Mouse (Mus musculus): Measurements from ENCODE around the gene Creb5.

Gene Creb5

GRCm38 (mm10) chr6:53287038-53287561, at the start of gene Creb5:
Creb5 (plus strand) TSS chr6:53287270.
- peak; percentile 89 for DNase-seq

- peak; percentile 82 for DNase-seq
Observed at GRCm38 (mm10) chr6:53259841-53260240, 27.2 kb upstream of the Creb5 start.

GRCm38 (mm10) chr6:53262401-53262800, 24.7 kb upstream of the Creb5 start:
- DNase-seq = peak; percentile 33

- no peak for DNase-seq
Observed at GRCm38 (mm10) chr6:53267036-53267435, 20.0 kb upstream of the Creb5 start.

GRCm38 (mm10) chr6:53267732-53268505, 19.2 kb upstream of the Creb5 start:
- DNase-seq = no peak

GRCm38 (mm10) chr6:53271216-53271615, 15.9 kb upstream of the Creb5 start:
- no peak for DNase-seq

- no peak for DNase-seq
Observed at GRCm38 (mm10) chr6:53271636-53272035, 15.4 kb upstream of the Creb5 start.

- peak; percentile 76 for DNase-seq
Observed at GRCm38 (mm10) chr6:53286389-53287037, 557 bp upstream of the Creb5 start.

GRCm38 (mm10) chr6:53287562-53288381, 702 bp downstream of the Creb5 start:
- peak; percentile 50 for DNase-seq

GRCm38 (mm10) chr6:53288584-53289558, 1.8 kb downstream of the Creb5 start:
- DNase-seq = peak; percentile 16

- DNase-seq = no peak
Observed at GRCm38 (mm10) chr6:53289659-53290058, 2.6 kb downstream of the Creb5 start.

GRCm38 (mm10) chr6:53290215-53290990, 3.3 kb downstream of the Creb5 start:
- DNase-seq = peak; percentile 12

- DNase-seq = no peak
Observed at GRCm38 (mm10) chr6:53292931-53293330, 5.9 kb downstream of the Creb5 start.

- no peak for DNase-seq
Observed at GRCm38 (mm10) chr6:53297851-53298250, 10.8 kb downstream of the Creb5 start.

GRCm38 (mm10) chr6:53304201-53304600, 17.1 kb downstream of the Creb5 start:
- DNase-seq = no peak

- no peak for DNase-seq
Observed at GRCm38 (mm10) chr6:53306156-53306555, 19.1 kb downstream of the Creb5 start.

- no peak for DNase-seq
Observed at GRCm38 (mm10) chr6:53306710-53307109, 19.6 kb downstream of the Creb5 start.

GRCm38 (mm10) chr6:53308684-53309083, 21.6 kb downstream of the Creb5 start:
- no peak for DNase-seq

GRCm38 (mm10) chr6:53313604-53314003, 26.5 kb downstream of the Creb5 start:
- DNase-seq = no peak

- no peak for DNase-seq
Observed at GRCm38 (mm10) chr6:53314126-53314525, 27.1 kb downstream of the Creb5 start.

All from cerebellum, adult 11-12 months (tissue).